ENCODE assay signal across 19 mouse cellular contexts in genomic region chr17:66697650-66698049, GRCm38 (mm10).
DNase-seq lines count a peak whose midpoint lies in the region; ATAC-seq lines count a peak whose summit lies in the region.
"Had no signal": no experiment of that assay in that cellular context is flagged by ENCODE, and none has a peak within 500 bp of the region (broad histone marks: within the 10 kb centered on the region; RNA-seq: fewer than 3 reads in every experiment).

No protein-coding gene starts in this region.

- H3K9ac ChIP-seq in hindbrain, embryonic 11.5 days (ENCODE audit: low read depth, low read length), result no peak overlapping the region
- H3K9ac ChIP-seq in lung, embryonic 15.5 days, result no peak overlapping the region
- peak overlapping the region; percentile 8; the same call in 1 of the 2 replicates for H3K9ac ChIP-seq in limb, embryonic 11.5 days (ENCODE audit: low read length)
- H3K9ac ChIP-seq: hindbrain, embryonic 14.5 days had no signal

- H3K36me3 ChIP-seq in hindbrain, embryonic 10.5 days, result no peaks in the 10 kb centered on the region
- no peaks in the 10 kb centered on the region for H3K36me3 ChIP-seq in hindbrain, embryonic 11.5 days (ENCODE audit: control insufficient read depth, insufficient read depth, low read length)
- H3K36me3 ChIP-seq in lung, embryonic 15.5 days, result no peaks in the 10 kb centered on the region
- no peaks in the 10 kb centered on the region for H3K36me3 ChIP-seq in embryonic facial prominence, embryonic 10.5 days (replicated peaks)
- no peaks in the 10 kb centered on the region for H3K36me3 ChIP-seq in limb, embryonic 11.5 days (ENCODE audit: control insufficient read depth, insufficient read depth, low read length)

- H3K27me3 ChIP-seq in hindbrain, embryonic 10.5 days (ENCODE audit: insufficient read depth, poor library complexity, severe bottlenecking), result no peaks in the 10 kb centered on the region; the same call in 1 of the 2 replicates
- no peaks in the 10 kb centered on the region for H3K27me3 ChIP-seq in hindbrain, embryonic 11.5 days (ENCODE audit: control insufficient read depth, insufficient read depth, low read length)
- no peaks in the 10 kb centered on the region for H3K27me3 ChIP-seq in lung, embryonic 15.5 days
- 0 out of 2 replicates have a peak, but pooled peaks cover 5% of the 10 kb centered on the region for H3K27me3 ChIP-seq in embryonic facial prominence, embryonic 10.5 days (replicated peaks; ENCODE audit: low read depth, poor library complexity, severe bottlenecking)
- H3K27me3 ChIP-seq in limb, embryonic 11.5 days (ENCODE audit: control insufficient read depth, insufficient read depth, low read length), result no peaks in the 10 kb centered on the region
- H3K27me3 ChIP-seq: megakaryocyte, embryonic 14.5 days had no signal

- H3K4me3 ChIP-seq in hindbrain, embryonic 10.5 days, result no peak overlapping the region
- H3K4me3 ChIP-seq in hindbrain, embryonic 11.5 days (ENCODE audit: low read depth, low read length), result no peak overlapping the region
- no peak overlapping the region for H3K4me3 ChIP-seq in lung, embryonic 15.5 days
- no peak overlapping the region for H3K4me3 ChIP-seq in embryonic facial prominence, embryonic 10.5 days
- H3K4me3 ChIP-seq in limb, embryonic 11.5 days (ENCODE audit: low read depth, low read length), result no peak overlapping the region
- H3K4me3 ChIP-seq: gastrocnemius, adult 2 months; megakaryocyte, embryonic 14.5 days had no signal

- ATAC-seq in hindbrain, embryonic 11.5 days (ENCODE audit: low FRiP score), result no peak
- ATAC-seq in lung, embryonic 15.5 days (ENCODE audit: borderline replicate concordance, extremely low read depth, low FRiP score, low TSS enrichment), result no peak
- no peak for ATAC-seq in limb, embryonic 11.5 days (ENCODE audit: insufficient number of reproducible peaks, low FRiP score, low TSS enrichment, low read depth)

- 0 out of 2 replicates have a peak overlapping the region, but pooled peaks have one; percentile 17 for H3K27ac ChIP-seq in hindbrain, embryonic 10.5 days
- no peak overlapping the region for H3K27ac ChIP-seq in hindbrain, embryonic 11.5 days (ENCODE audit: low read depth, low read length)
- H3K27ac ChIP-seq in lung, embryonic 15.5 days, result peak overlapping the region; percentile 97
- H3K27ac ChIP-seq in embryonic facial prominence, embryonic 10.5 days (replicated peaks), result 0 out of 2 replicates have a peak overlapping the region, but pooled peaks have one; percentile 41
- peak overlapping the region; percentile 64 for H3K27ac ChIP-seq in limb, embryonic 11.5 days (replicated peaks; ENCODE audit: low read depth, low read length)
- H3K27ac ChIP-seq: gastrocnemius, adult 2 months; hindbrain, embryonic 14.5 days had no signal

- DNase-seq in hindbrain, embryonic 10.5 days (ENCODE audit: low spot score), result no peak
- DNase-seq in hindbrain, embryonic 11.5 days (ENCODE audit: low spot score), result no peak
- DNase-seq in lung, postnatal 36 days, result no peak
- DNase-seq in embryonic facial prominence, embryonic 10.5 days (ENCODE audit: low spot score), result no peak
- no peak for DNase-seq in limb, embryonic 11.5 days (ENCODE audit: low spot score)
- no peak for DNase-seq in cerebellum, postnatal 10 days
- no peak for DNase-seq in left cerebral cortex, adult 18-20 months (ENCODE audit: low spot score in 2 of 2)
- DNase-seq: cerebellum, adult 2 months; gastrocnemius, adult 2 months; heart, postnatal 10 days; lung, adult 18-20 months; right cerebral cortex, postnatal 14 days; spleen, adult 18-20 months; thymus, postnatal 25 days had no signal

- H3K9me3 ChIP-seq in hindbrain, embryonic 10.5 days, result no peaks in the 10 kb centered on the region
- H3K9me3 ChIP-seq in hindbrain, embryonic 11.5 days (ENCODE audit: control insufficient read depth, low read length), result no peaks in the 10 kb centered on the region
- no peaks in the 10 kb centered on the region for H3K9me3 ChIP-seq in lung, embryonic 15.5 days
- H3K9me3 ChIP-seq in embryonic facial prominence, embryonic 10.5 days, result no peaks in the 10 kb centered on the region
- no peaks in the 10 kb centered on the region for H3K9me3 ChIP-seq in limb, embryonic 11.5 days (ENCODE audit: control insufficient read depth, low read length)

- peaks cover 22% of the 10 kb centered on the region for H3K4me1 ChIP-seq in hindbrain, embryonic 10.5 days (replicated peaks)
- H3K4me1 ChIP-seq in hindbrain, embryonic 11.5 days (replicated peaks; ENCODE audit: control insufficient read depth, insufficient read depth, low read length), result no peaks in the 10 kb centered on the region
- H3K4me1 ChIP-seq in lung, embryonic 15.5 days, result peaks cover 32% of the 10 kb centered on the region
- peaks cover 37% of the 10 kb centered on the region for H3K4me1 ChIP-seq in embryonic facial prominence, embryonic 10.5 days
- peaks cover 40% of the 10 kb centered on the region for H3K4me1 ChIP-seq in limb, embryonic 11.5 days (ENCODE audit: control insufficient read depth, insufficient read depth, low read length)
- H3K4me1 ChIP-seq: megakaryocyte, embryonic 14.5 days had no signal

- 92% methylated on average over 12 of the region's 12 CpGs for WGBS in hindbrain, embryonic 10.5 days
- 88% methylated on average over 12 of the region's 12 CpGs for WGBS in hindbrain, embryonic 11.5 days
- WGBS in lung, embryonic 15.5 days, result 69% methylated on average over 12 of the region's 12 CpGs
- 91% methylated on average over 12 of the region's 12 CpGs for WGBS in embryonic facial prominence, embryonic 10.5 days
- 74% methylated on average over 12 of the region's 12 CpGs for WGBS in limb, embryonic 11.5 days

- no peak overlapping the region for H3K4me2 ChIP-seq in hindbrain, embryonic 11.5 days (replicated peaks; ENCODE audit: low read depth, low read length)
- H3K4me2 ChIP-seq in lung, embryonic 15.5 days, result peak overlapping the region; percentile 25
- H3K4me2 ChIP-seq in limb, embryonic 11.5 days (ENCODE audit: low read depth, severe bottlenecking), result peak overlapping the region; percentile 26; the same call in 1 of the 2 replicates
- H3K4me2 ChIP-seq: heart, embryonic 11.5 days; hindbrain, embryonic 14.5 days; liver, embryonic 11.5 days had no signal
